Mouse (Mus musculus): ENCODE measurements around the gene Eif2ak3.

DNA sequence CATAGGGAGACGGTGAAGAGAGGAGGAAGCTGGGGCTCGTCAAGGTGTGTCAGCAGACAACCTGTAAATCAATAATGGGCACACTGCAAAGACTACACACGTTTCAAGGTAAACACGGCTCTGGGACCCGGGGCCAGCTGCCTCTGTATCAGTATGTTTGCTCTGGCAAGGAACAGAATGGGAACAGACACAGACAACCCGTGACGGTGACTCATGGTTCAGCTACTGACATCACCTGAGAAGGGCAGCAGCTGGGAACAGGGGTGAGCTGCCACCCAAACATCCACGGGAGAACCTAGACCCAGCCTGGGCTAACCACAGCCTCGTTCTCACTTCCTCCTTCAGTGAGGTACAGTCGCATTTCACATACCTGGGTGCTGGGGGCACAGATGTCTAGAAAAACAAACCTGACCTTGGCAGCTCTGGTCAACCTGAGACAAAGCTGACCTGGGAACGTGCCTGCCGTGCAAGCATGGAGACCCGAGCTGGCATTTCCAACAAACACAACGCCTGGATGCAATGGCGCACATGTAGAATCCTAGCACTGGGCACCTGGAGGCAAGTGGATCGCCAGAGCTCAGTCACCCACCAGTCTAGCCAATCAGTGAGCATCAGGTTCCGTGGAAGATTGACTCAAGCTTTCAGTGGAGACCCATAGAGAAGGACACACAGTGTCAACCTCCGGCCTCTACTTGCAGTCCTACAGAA is 30.2 kb upstream of the Eif2ak3 start:
- TF ChIP-seq POLR2A (IDR thresholded peaks at IDR 0.05; ENCODE audit: insufficient read depth, low read length): no peak
- no peak for TF ChIP-seq CTCF (IDR thresholded peaks at IDR 0.05; ENCODE audit: low read depth, low read length)
- TF ChIP-seq EP300 (IDR thresholded peaks at IDR 0.05; ENCODE audit: insufficient read depth, low read depth, low read length): no peak
